Mouse (Mus musculus): ENCODE measurements around the gene Ifna13.

Ifna13 gene

GRCm38 (mm10) chr4:88644359-88644758 is at the start of gene Ifna13:
Ifna13 (minus strand) TSS chr4:88644459.
- DNase-seq (ENCODE audit: low spot score) = no peak

GRCm38 (mm10) chr4:88693392-88693791 is 49.1 kb upstream of the Ifna13 start:
- DNase-seq (ENCODE audit: low spot score) = no peak

- no peak for DNase-seq (ENCODE audit: low spot score)
These were observed 48.3 kb upstream of the Ifna13 start for GRCm38 (mm10) chr4:88692537-88692936.

GRCm38 (mm10) chr4:88691259-88691658 is 47.0 kb upstream of the Ifna13 start, which contains the start of gene Ifnab:
Ifnab (minus strand) TSS chr4:88691359.
- DNase-seq (ENCODE audit: low spot score) = no peak

GRCm38 (mm10) chr4:88683812-88684211 is 39.6 kb upstream of the Ifna13 start, which contains the start of gene Ifna2:
Ifna2 (minus strand) TSS chr4:88683912.
- DNase-seq (ENCODE audit: low spot score) = no peak

GRCm38 (mm10) chr4:88681353-88681752 is 37.1 kb upstream of the Ifna13 start:
- DNase-seq (ENCODE audit: low spot score) = no peak

- no peak for DNase-seq (ENCODE audit: low spot score)
These were observed 36.1 kb upstream of the Ifna13 start for GRCm38 (mm10) chr4:88680362-88680761.

- DNase-seq (ENCODE audit: low spot score) = no peak
These were observed 32.6 kb upstream of the Ifna13 start, which contains the start of gene Ifna16 for GRCm38 (mm10) chr4:88676824-88677223. Ifna16 (minus strand) TSS chr4:88676924.

- no peak for DNase-seq (ENCODE audit: low spot score)
These were observed 11.2 kb upstream of the Ifna13 start for GRCm38 (mm10) chr4:88655461-88655860.

- no peak for DNase-seq (ENCODE audit: low spot score)
These were observed 9.4 kb upstream of the Ifna13 start for GRCm38 (mm10) chr4:88653644-88654043.

- no peak for DNase-seq (ENCODE audit: low spot score)
These were observed 1.7 kb downstream of the Ifna13 start for GRCm38 (mm10) chr4:88642526-88642925.

GRCm38 (mm10) chr4:88641077-88641831 is 3.0 kb downstream of the Ifna13 start:
- peak; percentile 90 for DNase-seq (ENCODE audit: low spot score)

GRCm38 (mm10) chr4:88640704-88641076 is 3.6 kb downstream of the Ifna13 start:
- DNase-seq (ENCODE audit: low spot score) = no peak

- no peak for DNase-seq (ENCODE audit: low spot score)
These were observed 9.9 kb downstream of the Ifna13 start, which contains the start of gene C87499 for GRCm38 (mm10) chr4:88634311-88634710. C87499 (minus strand) TSS chr4:88634411.

- DNase-seq (ENCODE audit: low spot score) = no peak
These were observed 41.0 kb downstream of the Ifna13 start, which contains the start of gene Ifna12 for GRCm38 (mm10) chr4:88603276-88603675. Ifna12 (minus strand) TSS chr4:88603376.
